Mouse (Mus musculus): Measurements from ENCODE around the gene Tmem260.

GRCm38 (mm10) chr14:48418264-48418663 is 27.7 kb upstream of the Tmem260 start:
- no peak for TF ChIP-seq CTCF (IDR thresholded peaks at IDR 0.05; ENCODE audit: control insufficient read depth, insufficient read depth, insufficient replicate concordance, low read depth, low read length)
- TF ChIP-seq POLR2A (IDR thresholded peaks at IDR 0.05; ENCODE audit: control insufficient read depth, low read depth, low read length), result no peak
